Mouse (Mus musculus): ENCODE data around the gene Eml6. TPM values are rescaled to one million over a fixed set of nuclear protein-coding genes. Genes with fewer than 3 reads are reported as not detected.
"Not testable (repeated sequence)": the region's sequence is repeated elsewhere in the genome, so short reads cannot be mapped to it uniquely, and the experiment has no call there.

Gene Eml6
- total RNA-seq, 1 experiment = 0.80 TPM

DNA sequence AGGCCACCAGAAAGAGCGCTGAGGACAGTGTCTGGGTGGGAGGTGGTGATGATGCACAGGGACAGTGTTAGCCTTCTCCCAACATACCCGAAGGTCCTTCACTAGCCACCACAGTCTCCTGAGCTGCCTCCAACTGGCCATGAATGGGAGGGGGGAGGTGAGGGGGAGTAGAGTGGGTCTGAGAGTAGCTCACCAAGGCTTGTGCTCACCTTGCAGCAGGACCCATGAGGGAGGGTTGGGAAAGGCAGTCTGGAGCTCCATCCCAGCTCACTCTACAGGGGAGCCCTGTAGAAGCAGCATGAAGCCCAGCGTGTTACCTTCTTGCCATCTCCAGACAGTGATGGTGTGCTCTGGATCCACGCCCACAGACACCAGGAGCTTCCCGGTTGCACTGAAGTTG is 267.2 kb downstream of the Eml6 start:
- TF ChIP-seq MAFK (IDR thresholded peaks at IDR 0.05; ENCODE audit: insufficient read depth, low read depth, low read length) = no peak
- TF ChIP-seq ZC3H11A (IDR thresholded peaks at IDR 0.05; ENCODE audit: borderline replicate concordance, low read depth, low read length) = no peak
- no peak for TF ChIP-seq HCFC1 (IDR thresholded peaks at IDR 0.05; ENCODE audit: borderline replicate concordance, insufficient read depth, low read length)
- TF ChIP-seq CHD2 (IDR thresholded peaks at IDR 0.05; ENCODE audit: low read depth, low read length) = no peak
- no peak for TF ChIP-seq ZNF384 (IDR thresholded peaks at IDR 0.05; ENCODE audit: low read depth, low read length)
- H3K9ac ChIP-seq (ENCODE audit: insufficient read depth, low read depth, low read length, poor library complexity, severe bottlenecking) = no peak overlapping the region
- H3K36me3 ChIP-seq (ENCODE audit: control insufficient read depth, insufficient read depth, low read length, poor library complexity, severe bottlenecking) = no peaks in the 10 kb centered on the region
- DNase-seq (ENCODE audit: low read depth, low spot score) = no peak
- no peaks in the 10 kb centered on the region for H3K4me1 ChIP-seq (ENCODE audit: control insufficient read depth in 2 of 2, insufficient read depth in 2 of 2, low read length in 2 of 2, poor library complexity in 1 of 2)
- no peaks in the 10 kb centered on the region for H3K9me3 ChIP-seq (ENCODE audit: control insufficient read depth, insufficient read depth, low read depth, low read length)
- no peak overlapping the region for H3K4me3 ChIP-seq (ENCODE audit: insufficient read depth in 1 of 2, low read depth in 1 of 2, low read length in 2 of 2, poor library complexity in 1 of 2, severe bottlenecking in 1 of 2)
- H3K27ac ChIP-seq (ENCODE audit: insufficient read depth, low read depth, low read length, poor library complexity, severe bottlenecking) = no peak overlapping the region
- in situ Hi-C loops (cut with MboI; ENCODE audit: low sequenced_read_pairs in 2 of 2, unreplicated experiment in 2 of 2) = no loop called here

DNA sequence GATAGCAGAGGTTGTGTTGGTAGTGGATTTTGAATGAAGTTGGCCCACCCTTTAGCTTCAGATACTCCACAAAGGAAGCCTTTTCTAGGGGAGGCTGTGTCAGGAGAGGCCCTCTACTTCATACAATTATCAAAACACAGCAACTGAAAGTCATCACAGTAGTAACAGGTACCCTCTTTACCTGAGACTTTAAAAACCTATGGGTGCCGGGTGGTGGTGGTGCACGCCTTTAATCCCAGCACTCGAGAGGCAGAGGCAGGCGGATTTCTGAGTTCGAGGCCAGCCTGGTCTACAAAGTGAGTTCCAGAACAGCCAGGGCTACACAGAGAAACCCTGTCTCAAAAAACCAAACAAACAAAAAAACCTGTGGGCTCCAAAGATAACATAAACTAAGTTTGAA is 269.8 kb downstream of the Eml6 start:
- H3K4me1 ChIP-seq (ENCODE audit: control insufficient read depth in 2 of 2, insufficient read depth in 2 of 2, low read length in 2 of 2, poor library complexity in 1 of 2); H3K27ac ChIP-seq (ENCODE audit: insufficient read depth, low read depth, low read length, poor library complexity, severe bottlenecking); H3K36me3 ChIP-seq (ENCODE audit: control insufficient read depth, insufficient read depth, low read length, poor library complexity, severe bottlenecking); in situ Hi-C loops (cut with MboI; ENCODE audit: low sequenced_read_pairs in 2 of 2, unreplicated experiment in 2 of 2); DNase-seq (ENCODE audit: low read depth, low spot score); H3K9me3 ChIP-seq (ENCODE audit: control insufficient read depth, insufficient read depth, low read depth, low read length); H3K9ac ChIP-seq (ENCODE audit: insufficient read depth, low read depth, low read length, poor library complexity, severe bottlenecking); H3K4me3 ChIP-seq (ENCODE audit: insufficient read depth in 1 of 2, low read depth in 1 of 2, low read length in 2 of 2, poor library complexity in 1 of 2, severe bottlenecking in 1 of 2): not testable (repeated sequence)

- DNase-seq (ENCODE audit: low read depth, low spot score) = no peak
- Histone ChIP-seq H3K4me3 (ENCODE audit: insufficient read depth in 1 of 2, low read depth in 1 of 2, low read length in 2 of 2, poor library complexity in 1 of 2, severe bottlenecking in 1 of 2) (no peak overlapping the region), H3K27ac (ENCODE audit: insufficient read depth, low read depth, low read length, poor library complexity, severe bottlenecking) (no peak overlapping the region), H3K36me3 (ENCODE audit: control insufficient read depth, insufficient read depth, low read length, poor library complexity, severe bottlenecking) (no peaks in the 10 kb centered on the region), H3K9me3 (ENCODE audit: control insufficient read depth, insufficient read depth, low read depth, low read length) (no peaks in the 10 kb centered on the region), H3K9ac (ENCODE audit: insufficient read depth, low read depth, low read length, poor library complexity, severe bottlenecking) (no peak overlapping the region), H3K4me1 (ENCODE audit: control insufficient read depth in 2 of 2, insufficient read depth in 2 of 2, low read length in 2 of 2, poor library complexity in 1 of 2) (peaks cover 4 to 13% of the 10 kb centered on the region in 2 experiments; a peak in 2 of 4 replicates)
- TF ChIP-seq ZNF384 (IDR thresholded peaks at IDR 0.05; ENCODE audit: low read depth, low read length) (no peak), MAFK (IDR thresholded peaks at IDR 0.05; ENCODE audit: insufficient read depth, low read depth, low read length) (no peak), CHD2 (IDR thresholded peaks at IDR 0.05; ENCODE audit: low read depth, low read length) (no peak), HCFC1 (IDR thresholded peaks at IDR 0.05; ENCODE audit: borderline replicate concordance, insufficient read depth, low read length) (no peak), ZC3H11A (IDR thresholded peaks at IDR 0.05; ENCODE audit: borderline replicate concordance, low read depth, low read length) (no peak)
- in situ Hi-C loops (cut with MboI; ENCODE audit: low sequenced_read_pairs in 2 of 2, unreplicated experiment in 2 of 2) = no loop called here
Observed at GRCm38 (mm10) chr11:29751648-29752611, 273.9 kb downstream of the Eml6 start.

- no peaks in the 10 kb centered on the region for H3K9me3 ChIP-seq (ENCODE audit: control insufficient read depth, insufficient read depth, low read depth, low read length)
- TF ChIP-seq CHD2 (IDR thresholded peaks at IDR 0.05; ENCODE audit: low read depth, low read length) = no peak
- no peak for TF ChIP-seq ZC3H11A (IDR thresholded peaks at IDR 0.05; ENCODE audit: borderline replicate concordance, low read depth, low read length)
- TF ChIP-seq ZNF384 (IDR thresholded peaks at IDR 0.05; ENCODE audit: low read depth, low read length) = no peak
- no peak for TF ChIP-seq HCFC1 (IDR thresholded peaks at IDR 0.05; ENCODE audit: borderline replicate concordance, insufficient read depth, low read length)
- no peak for TF ChIP-seq MAFK (IDR thresholded peaks at IDR 0.05; ENCODE audit: insufficient read depth, low read depth, low read length)
- no peak overlapping the region for H3K9ac ChIP-seq (ENCODE audit: insufficient read depth, low read depth, low read length, poor library complexity, severe bottlenecking)
- H3K27ac ChIP-seq (ENCODE audit: insufficient read depth, low read depth, low read length, poor library complexity, severe bottlenecking) = no peak overlapping the region
- peaks cover 7% of the 10 kb centered on the region for H3K36me3 ChIP-seq (ENCODE audit: control insufficient read depth, insufficient read depth, low read length, poor library complexity, severe bottlenecking)
- no peak overlapping the region for H3K4me3 ChIP-seq (ENCODE audit: insufficient read depth in 1 of 2, low read depth in 1 of 2, low read length in 2 of 2, poor library complexity in 1 of 2, severe bottlenecking in 1 of 2)
- H3K4me1 ChIP-seq (ENCODE audit: control insufficient read depth in 2 of 2, insufficient read depth in 2 of 2, low read length in 2 of 2, poor library complexity in 1 of 2) = peaks cover 4 to 19% of the 10 kb centered on the region in 2 experiments; a peak in 2 of 4 replicates
- in situ Hi-C loops (cut with MboI; ENCODE audit: low sequenced_read_pairs in 2 of 2, unreplicated experiment in 2 of 2) = no loop called here
- no peak for DNase-seq (ENCODE audit: low read depth, low spot score)
Observed at GRCm38 (mm10) chr11:29751013-29751412, 274.8 kb downstream of the Eml6 start.
